Mouse (Mus musculus): ENCODE data around the gene Scpep1.

- TF ChIP-seq CTCF (IDR thresholded peaks at IDR 0.05; ENCODE audit: control insufficient read depth, insufficient read depth, low read length) = no peak
- no peak for TF ChIP-seq POLR2A (IDR thresholded peaks at IDR 0.05; ENCODE audit: borderline replicate concordance, control insufficient read depth, low read depth, low read length)
These were observed 41.2 kb upstream of the Scpep1 start for GRCm38 (mm10) chr11:88996427-88996826.
